Mouse (Mus musculus): ENCODE data around the gene Las1l. TPM values are rescaled to one million over a fixed set of nuclear protein-coding genes. Genes with fewer than 3 reads are reported as not detected.
"Not testable (repeated sequence)": the region's sequence is repeated elsewhere in the genome, so short reads cannot be mapped to it uniquely, and the experiment has no call there.

Las1l gene
- 10 to 100 TPM; 35.7 to 36.2 TPM for total RNA-seq (2021)

- peak; percentile 90 for DNase-seq
Measured at GRCm38 (mm10) chrX:95956497-95957293, at the start of gene Las1l. Las1l (minus strand) TSS chrX:95956962.

GRCm38 (mm10) chrX:96006395-96006794, 49.6 kb upstream of the Las1l start:
- no peak for DNase-seq

DNA sequence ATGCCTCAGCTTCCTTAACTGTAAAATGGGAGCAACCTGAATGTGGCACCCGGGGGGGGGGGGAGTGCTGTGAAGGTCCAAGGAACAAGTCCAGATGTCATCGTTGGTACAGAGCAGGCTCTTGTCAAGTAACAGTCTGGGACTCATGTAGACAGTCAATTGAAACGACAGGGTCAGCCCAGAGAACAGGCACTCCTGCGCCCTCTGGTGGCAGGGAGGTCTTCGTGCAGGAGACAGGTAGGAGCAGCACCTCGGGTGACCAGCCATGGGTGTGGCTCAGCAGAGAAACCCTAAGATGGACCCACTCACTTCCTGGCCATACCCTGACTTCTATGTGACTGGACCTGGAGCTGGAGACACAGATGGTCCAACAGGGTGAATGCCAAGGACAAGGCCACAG, 42.8 kb upstream of the Las1l start:
- DNase-seq: no peak

DNA sequence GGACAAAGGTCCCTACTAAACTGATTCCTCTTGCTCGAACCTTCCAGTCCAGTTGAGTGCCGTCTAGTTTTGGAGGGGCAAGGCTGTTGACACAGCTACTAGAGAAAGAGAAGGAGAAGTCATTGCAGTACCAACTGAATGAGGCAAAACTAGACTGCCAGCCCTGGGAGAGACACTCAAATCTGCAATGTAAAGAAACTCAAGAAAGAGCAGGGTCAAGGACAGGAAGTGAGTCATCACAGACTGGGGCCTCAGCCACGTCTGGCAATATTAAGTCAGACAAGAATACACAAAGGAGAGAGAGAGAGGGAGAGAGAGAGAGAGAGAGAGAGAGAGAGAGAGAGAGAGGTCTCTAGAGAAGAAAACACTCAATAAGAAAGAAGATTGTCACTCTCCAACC, 36.4 kb upstream of the Las1l start:
- DNase-seq: no peak

- no peak for DNase-seq
Measured at GRCm38 (mm10) chrX:95969936-95970335, 13.2 kb upstream of the Las1l start.

- DNase-seq: no peak
Measured at GRCm38 (mm10) chrX:95969116-95969515, 12.4 kb upstream of the Las1l start.

- DNase-seq: peak; percentile 73
Measured at GRCm38 (mm10) chrX:95968594-95968965, 11.8 kb upstream of the Las1l start.

- DNase-seq: peak; percentile 38
Measured at GRCm38 (mm10) chrX:95967847-95968593, 11.3 kb upstream of the Las1l start.

GRCm38 (mm10) chrX:95965036-95965435, 8.3 kb upstream of the Las1l start:
- DNase-seq: no peak

GRCm38 (mm10) chrX:95963366-95963765, 6.6 kb upstream of the Las1l start:
- DNase-seq: no peak

DNA sequence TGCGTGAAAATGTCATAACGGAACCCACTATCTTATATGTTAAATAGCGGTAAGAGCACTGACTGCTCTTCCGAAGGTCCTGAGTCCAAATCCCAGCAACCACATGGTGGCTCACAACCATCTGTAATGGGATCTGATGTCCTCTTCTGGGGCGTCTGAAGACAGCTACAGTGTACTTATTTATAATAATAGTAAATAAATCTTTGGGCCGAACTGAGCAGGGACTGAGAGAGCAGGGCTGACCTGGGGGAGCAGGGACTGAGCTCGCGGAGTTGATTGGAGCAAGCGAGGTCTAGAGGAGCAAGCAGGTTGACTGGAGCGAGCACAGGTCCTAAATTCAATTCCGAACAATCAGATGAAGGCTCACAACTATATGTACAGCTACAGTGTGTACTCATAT, 699 bp upstream of the Las1l start:
- not testable (repeated sequence) for DNase-seq

DNA sequence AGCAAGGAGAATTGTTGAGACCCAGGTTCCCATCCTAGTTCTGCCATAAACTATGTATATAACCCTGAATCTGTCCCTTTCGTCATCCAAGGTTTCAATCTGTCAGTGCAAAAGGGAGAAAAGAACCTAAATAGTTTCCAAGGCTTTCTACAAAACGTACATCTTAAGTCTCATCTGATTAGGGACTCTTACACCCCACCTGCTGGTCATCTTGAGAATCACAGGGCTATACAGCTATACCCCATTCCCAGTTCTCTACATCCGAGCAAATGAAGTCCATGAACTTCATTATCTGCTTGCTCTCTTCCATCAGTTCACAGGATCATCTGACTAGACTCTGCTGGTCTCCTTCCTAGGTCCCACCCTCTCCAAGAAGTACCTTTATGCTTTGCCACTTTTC, 6.0 kb downstream of the Las1l start:
- peak; percentile 46 for DNase-seq

DNA sequence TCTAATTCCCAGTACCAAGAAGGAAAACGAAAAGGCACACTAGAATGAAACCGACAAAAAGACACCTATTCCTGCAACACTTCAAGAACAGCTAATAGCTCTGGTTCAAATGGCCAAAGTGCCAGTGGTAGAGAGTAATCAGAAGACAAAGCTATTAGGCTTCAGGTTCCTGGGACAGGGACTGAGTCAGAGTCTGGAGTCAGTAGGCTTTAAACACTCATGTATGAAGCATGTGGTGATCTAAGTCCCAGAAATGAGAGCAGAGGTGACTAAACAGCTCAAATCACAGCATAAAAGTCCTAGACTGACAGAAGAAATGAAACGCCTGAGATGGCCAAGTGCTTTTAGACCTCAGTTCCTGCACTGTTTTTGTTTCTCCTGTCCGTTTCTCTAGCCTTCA, 8.6 kb downstream of the Las1l start:
- DNase-seq: no peak

- no peak for DNase-seq
Measured at GRCm38 (mm10) chrX:95945496-95945895, 11.3 kb downstream of the Las1l start.

- DNase-seq: no peak
Measured at GRCm38 (mm10) chrX:95935481-95935880, 21.3 kb downstream of the Las1l start.

- no peak for DNase-seq
Measured at GRCm38 (mm10) chrX:95902716-95903115, 54.0 kb downstream of the Las1l start.

Other genes starting within 250 kb of the Las1l start
- 1 to 10 TPM; 1.5 to 1.9 TPM for gene Zc3h12b, start 245.3 kb downstream of the Las1l start, total RNA-seq (2021)
- gene Msn, start 139.1 kb upstream of the Las1l start, total RNA-seq (2021): 100 to 1,000 TPM; 240 to 245 TPM